Mouse (Mus musculus) adrenal gland, adult 8-10 months (tissue): ENCODE data around the gene Itgb3bp. TPM values are rescaled to one million over a fixed set of nuclear protein-coding genes. Genes with fewer than 3 reads are reported as not detected.

Experiments used
- DNase-seq: peaks from one replicate; pipeline ENCODE4 v3.0.0; 2022
- total RNA-seq, 4 experiments: library from RNA; stranded (reverse); gene quantifications; 2 replicates each; pipeline ENCODE4 v1.2.4; 2022

Gene Itgb3bp
- total RNA-seq, 4 experiments from 2014 or later: 5.5 to 8.7 (median 6.9) TPM

GRCm38 (mm10) chr4:99717905-99718304, 211.7 kb downstream of the Itgb3bp start:
- no peak for DNase-seq

DNA sequence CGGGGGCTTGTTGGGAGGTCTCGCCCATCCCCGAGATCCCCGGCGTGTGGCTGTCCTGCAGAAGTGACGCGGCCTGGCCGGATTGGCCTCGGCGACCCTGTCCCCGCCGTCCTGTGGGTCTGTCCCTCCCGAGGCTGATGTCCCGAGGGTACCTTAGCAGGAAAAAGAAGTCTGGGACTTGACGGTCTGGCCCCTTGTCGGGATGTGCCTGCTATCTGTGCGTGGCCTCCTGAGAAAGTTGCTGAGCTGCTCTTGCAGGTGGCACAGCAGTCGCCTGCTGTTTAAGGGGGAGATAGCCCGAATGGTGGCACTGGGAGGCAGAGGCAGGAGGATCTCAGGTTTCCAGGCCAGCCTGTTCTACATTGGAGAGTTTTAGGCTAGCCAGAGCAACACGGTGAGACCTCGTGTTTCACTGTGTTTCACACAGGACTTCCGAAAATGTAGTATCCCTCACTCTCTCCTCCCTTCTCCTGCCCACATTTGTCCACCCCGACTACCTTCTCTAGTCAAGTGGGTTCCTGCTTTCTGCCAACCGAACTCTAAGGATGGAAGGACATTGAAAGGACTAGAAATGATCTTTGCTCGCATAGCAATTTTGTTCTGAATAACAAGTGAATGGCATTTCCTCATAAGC, 213.7 kb downstream of the Itgb3bp start:
- no peak for DNase-seq

Other genes starting within 250 kb of the Itgb3bp start
- 10 to 100 TPM in 3 of 4 experiments, 1 to 10 TPM in 1; 7.4 to 16.7 (median 11.8) TPM for gene Alg6, start 214.1 kb downstream of the Itgb3bp start, total RNA-seq
- gene Efcab7, start 100.6 kb downstream of the Itgb3bp start, total RNA-seq: 10 to 100 TPM in 2 of 4 experiments, 1 to 10 TPM in 2; 9.0 to 11.2 (median 10.0) TPM
- gene Pgm1, start 399 bp downstream of the Itgb3bp start, total RNA-seq: 100 to 1,000 TPM in 1 of 4 experiments, 10 to 100 TPM in 3; 52.8 to 108 (median 81.8) TPM
- 1 to 10 TPM; 4.5 to 5.9 (median 5.4) TPM for gene Ror1, start 166.0 kb upstream of the Itgb3bp start, total RNA-seq